Mouse (Mus musculus) lung, postnatal 14 days (tissue): ENCODE data around the gene Vmn1r43.
"Not testable (repeated sequence)": the region's sequence is repeated elsewhere in the genome, so short reads cannot be mapped to it uniquely, and the experiment has no call there.

ENCODE experiments used
- DNase-seq: peaks from one replicate; pipeline ENCODE4 v3.0.0; 2021

Vmn1r43 gene

DNA sequence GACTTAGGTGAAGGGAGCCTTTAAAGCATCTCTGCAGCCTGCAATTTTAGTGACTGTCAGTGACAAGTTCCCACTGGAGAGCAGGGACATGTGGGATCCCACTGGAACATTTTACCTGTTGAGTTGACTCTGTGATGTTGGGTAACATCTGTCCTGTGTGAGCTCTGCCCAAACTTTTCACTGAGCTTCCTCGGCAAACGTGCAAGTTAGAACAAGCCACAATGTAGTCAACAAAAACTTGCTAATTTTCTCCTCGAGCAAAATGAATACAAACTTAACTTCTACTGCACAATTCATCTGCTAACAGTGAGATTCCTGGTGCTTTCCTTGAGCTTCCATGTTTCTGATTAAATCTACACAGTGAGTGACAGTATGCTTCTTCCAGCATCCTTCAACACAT is at the start of gene Vmn1r43, which contains the start of gene Vmn1r42:
Gene Vmn1r43 (minus strand): TSS at position 101 of the 400 bp plus-strand sequence.
Gene Vmn1r42 (minus strand): TSS at position 101 of the 400 bp plus-strand sequence.
- DNase-seq: not testable (repeated sequence)

DNA sequence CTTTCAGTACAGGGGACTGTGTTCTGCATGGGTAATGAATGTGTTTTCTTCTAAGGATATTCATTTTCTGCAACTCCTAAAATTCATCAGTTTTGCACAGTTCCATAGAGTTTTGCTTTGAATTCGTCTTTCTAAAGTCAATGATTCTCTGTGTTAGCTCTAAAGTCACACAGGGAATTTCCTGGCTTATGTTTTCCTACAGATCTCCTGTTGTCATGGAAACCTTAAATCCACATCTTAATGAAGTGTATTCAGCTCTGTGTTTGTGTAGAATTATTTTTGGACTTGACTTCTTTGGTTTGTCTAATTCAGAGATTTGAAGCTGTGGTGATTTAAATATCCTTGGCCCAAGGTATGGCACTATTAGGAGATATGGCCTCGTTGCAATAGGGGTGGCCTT is 7.6 kb upstream of the Vmn1r43 start:
- DNase-seq: no peak

DNA sequence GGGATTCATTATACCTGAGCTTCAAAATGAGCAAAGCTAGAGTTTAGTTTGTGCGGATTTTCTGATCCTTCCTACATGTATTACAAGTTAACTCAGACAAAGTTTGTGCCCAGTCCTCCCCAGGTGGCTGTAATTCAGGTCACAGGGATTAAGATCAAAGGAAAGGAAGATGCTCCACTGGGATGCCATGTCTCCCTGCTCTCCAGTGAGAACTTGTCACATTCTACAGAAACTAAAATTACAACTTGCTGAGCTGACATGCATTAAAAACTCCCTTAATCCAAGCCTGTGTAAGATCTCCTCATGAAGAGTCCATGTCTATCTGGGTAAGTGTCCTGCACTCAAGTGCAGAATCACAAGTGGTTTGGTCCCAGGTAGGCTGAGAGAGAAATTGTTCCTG is 7.1 kb upstream of the Vmn1r43 start, which contains the start of gene Vmn1r44:
Gene Vmn1r44 (plus strand): TSS at position 301 of the 400 bp plus-strand sequence.
- DNase-seq: no peak

DNA sequence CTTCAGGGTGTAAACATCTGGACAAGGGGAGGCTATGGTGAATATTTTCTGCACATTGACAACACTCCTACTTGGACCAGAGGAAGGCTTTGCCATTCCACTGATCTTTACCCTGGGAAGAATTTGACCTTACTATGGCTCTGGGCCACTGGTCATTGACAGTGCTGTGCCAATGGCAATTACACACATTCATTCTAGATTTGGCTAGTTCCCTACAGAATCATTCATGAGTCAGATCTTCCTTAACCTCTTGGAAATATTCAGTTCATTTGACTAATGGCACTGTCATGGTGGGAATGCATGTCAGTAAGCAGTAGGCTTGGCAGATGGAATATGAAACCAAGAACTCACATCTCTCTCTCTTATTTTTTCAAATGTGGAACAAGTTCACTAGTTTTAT is 4.7 kb upstream of the Vmn1r43 start:
- no peak for DNase-seq

DNA sequence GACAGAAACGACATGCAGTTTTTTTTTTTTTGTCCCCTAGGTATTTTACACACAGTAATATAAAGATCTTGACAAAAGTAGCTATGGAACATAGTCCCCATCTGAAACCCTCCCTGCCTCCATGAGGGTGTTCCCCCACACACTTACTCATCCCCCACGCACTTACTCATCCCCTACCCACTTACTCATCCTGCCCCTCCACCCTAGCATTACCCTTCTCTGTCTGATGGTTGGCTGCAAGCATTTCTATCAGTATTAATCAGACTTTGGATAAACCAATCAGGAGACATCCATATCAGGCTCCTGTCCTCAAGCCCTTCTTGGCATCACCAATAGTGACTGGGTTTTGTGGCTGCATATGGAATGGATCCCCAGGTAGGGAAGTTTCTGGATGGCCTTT is 750 bp upstream of the Vmn1r43 start:
- no peak for DNase-seq

DNA sequence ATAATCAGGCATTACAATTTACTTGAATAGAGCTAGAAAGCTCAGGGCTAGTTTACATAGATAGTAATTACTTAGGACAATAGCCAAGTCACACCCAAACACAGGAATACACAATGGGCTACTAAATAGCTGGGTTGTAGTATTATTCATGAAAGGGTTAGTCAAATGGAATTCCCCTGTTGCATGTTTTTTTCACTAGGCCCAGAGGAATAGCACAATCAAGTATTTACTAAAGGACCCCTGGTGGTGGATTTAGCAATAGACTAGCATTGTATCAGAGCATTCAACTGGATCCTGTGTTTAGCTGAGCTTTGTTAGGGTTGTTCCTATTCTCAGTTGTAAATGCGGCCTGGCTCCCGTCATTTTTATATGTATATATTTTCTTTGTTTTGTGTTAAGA is 8.2 kb downstream of the Vmn1r43 start:
- DNase-seq: no peak

DNA sequence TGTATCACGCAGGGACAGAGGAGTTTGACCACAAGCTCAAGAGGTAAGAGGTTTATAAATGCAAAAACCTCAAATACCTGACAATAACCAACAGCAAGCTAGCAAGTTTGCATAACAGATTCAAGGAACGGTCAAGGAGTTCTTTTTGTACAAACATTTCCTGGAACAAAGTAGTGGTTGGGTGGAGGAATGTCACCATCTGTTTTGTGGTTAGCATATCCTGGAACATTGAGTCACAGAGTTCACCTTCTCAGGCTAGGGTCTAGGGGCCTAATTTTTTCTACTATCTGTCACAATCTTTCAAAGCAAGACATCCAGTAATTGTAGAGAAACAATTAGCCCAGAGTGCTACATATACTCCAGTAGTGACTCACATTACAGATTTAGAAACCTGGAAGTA is 8.9 kb downstream of the Vmn1r43 start:
- no peak for DNase-seq

DNA sequence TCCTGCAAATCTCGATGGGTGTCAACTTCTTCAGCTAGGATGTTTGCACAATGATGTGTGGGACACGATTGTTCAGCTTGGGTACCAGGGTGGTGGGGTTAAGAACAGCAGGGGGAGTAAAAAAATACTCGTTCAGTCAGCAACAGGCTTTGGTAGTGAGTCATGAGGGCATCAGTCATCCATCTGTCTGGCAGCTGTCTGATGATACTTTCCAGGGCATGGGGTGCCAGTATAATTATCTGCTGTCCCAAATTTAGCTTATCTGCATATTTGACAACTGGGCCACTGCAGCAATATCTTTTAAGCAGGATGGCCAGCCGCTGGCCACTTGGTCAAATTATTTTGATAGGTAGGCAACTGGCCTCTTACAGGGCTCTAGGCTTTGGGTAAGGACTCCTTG is 12.4 kb downstream of the Vmn1r43 start:
- no peak for DNase-seq

DNA sequence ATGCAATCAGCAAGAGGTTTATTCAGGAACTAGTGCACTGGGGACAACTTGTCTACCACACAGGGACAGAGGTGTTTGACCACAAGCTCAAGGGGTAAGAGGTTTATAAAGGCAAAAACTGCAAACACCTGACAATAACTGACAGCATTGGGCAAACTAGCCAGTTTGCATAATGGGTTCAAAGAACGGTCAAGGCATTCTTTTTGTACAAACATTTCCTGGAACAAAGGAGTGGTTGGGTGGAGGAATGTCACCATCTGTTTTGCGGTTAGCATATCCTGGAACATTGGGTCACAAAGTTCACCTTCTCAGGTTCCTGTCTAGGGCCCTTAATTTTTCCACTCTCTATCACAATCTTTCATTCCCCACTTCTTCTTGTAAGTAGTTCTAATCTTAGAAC is 16.4 kb downstream of the Vmn1r43 start:
- no peak for DNase-seq

DNA sequence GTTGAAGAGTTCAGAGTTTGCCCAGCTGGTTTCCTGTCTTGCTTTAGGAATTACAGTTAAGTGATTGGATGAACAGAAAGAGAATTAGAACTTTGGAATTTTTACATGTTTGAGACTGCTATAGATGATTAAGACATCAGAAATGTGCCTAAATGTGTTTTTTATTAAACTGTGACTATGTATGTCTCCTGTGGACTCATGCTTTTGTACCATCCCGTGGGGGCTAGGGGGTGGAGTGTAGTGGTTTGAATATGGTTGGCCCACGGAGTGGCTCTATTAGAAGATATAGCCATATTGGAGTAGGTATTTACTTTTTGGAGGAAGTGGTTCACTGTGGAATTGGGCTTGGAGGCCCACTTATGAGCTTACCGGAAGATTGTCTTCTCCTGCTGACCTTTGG is 18.7 kb downstream of the Vmn1r43 start:
- DNase-seq: no peak
